Mouse (Mus musculus): ENCODE measurements around the gene Rubcnl. TPM values are rescaled to one million over a fixed set of nuclear protein-coding genes. Genes with fewer than 3 reads are reported as not detected.

Rubcnl gene
- polyA plus RNA-seq (2015; fragmentation: Illumina TruSeq; extraction: RNeasy Lipid Tissue Mini Kit (QIAGEN cat#74804); ENCODE audit: low read depth, low replicate concordance), result 1.3 TPM

GRCm38 (mm10) chr14:75015856-75016714 lies at the start of gene Rubcnl:
Gene Rubcnl (plus strand): TSS chr14:75016027.

Other genes with a start within 250 kb of the Rubcnl start
- 13.6 TPM for gene Lrch1, start 68.2 kb upstream of the Rubcnl start, polyA plus RNA-seq (2015; fragmentation: Illumina TruSeq; extraction: RNeasy Lipid Tissue Mini Kit (QIAGEN cat#74804); ENCODE audit: low read depth, low replicate concordance)
- gene Lrrc63, start 114.9 kb downstream of the Rubcnl start, polyA plus RNA-seq (2015; fragmentation: Illumina TruSeq; extraction: RNeasy Lipid Tissue Mini Kit (QIAGEN cat#74804); ENCODE audit: low read depth, low replicate concordance), result not detected
- 7.8 TPM for gene Lcp1, start 115.1 kb downstream of the Rubcnl start, polyA plus RNA-seq (2015; fragmentation: Illumina TruSeq; extraction: RNeasy Lipid Tissue Mini Kit (QIAGEN cat#74804); ENCODE audit: low read depth, low replicate concordance)
- gene Cpb2, start 226.3 kb downstream of the Rubcnl start, polyA plus RNA-seq (2015; fragmentation: Illumina TruSeq; extraction: RNeasy Lipid Tissue Mini Kit (QIAGEN cat#74804); ENCODE audit: low read depth, low replicate concordance), result not detected